Mouse (Mus musculus) liver, adult 2 months (tissue): ENCODE data around the gene Ttll11. TPM values are rescaled to one million over a fixed set of nuclear protein-coding genes. Genes with fewer than 3 reads are reported as not detected.

Experiments
- DNase-seq: peaks from one replicate; pipeline ENCODE4 v3.0.0-alpha.2; 2011; ENCODE audit warnings: low read depth, low spot score; ENCODE audit errors: extremely low read depth
- H3K27ac ChIP-seq: fragments of 200-500 bp; replicated peaks from 2 replicates; pipeline ENCODE4 v1.5.1; 2012; ENCODE audit warnings: low read depth, mild to moderate bottlenecking, control low read depth, inconsistent platforms, low read length; ENCODE audit not compliant: insufficient read depth
- H3K27me3 ChIP-seq: fragments of 200-500 bp; 2 replicates; pipeline ENCODE4 v1.6.1; 2012; ENCODE audit warnings: mild to moderate bottlenecking, moderate library complexity, low read length, inconsistent platforms; ENCODE audit not compliant: control insufficient read depth, insufficient read depth
- H3K36me3 ChIP-seq: fragments of 200-500 bp; 2 replicates; pipeline ENCODE4 v1.6.1; 2012; ENCODE audit warnings: low read length, inconsistent platforms; ENCODE audit not compliant: control insufficient read depth, insufficient read depth
- H3K4me1 ChIP-seq: fragments of 200-500 bp; 2 replicates; pipeline ENCODE4 v1.6.1; 2011; ENCODE audit warnings: low read length; ENCODE audit not compliant: control insufficient read depth, insufficient read depth
- H3K4me3 ChIP-seq: fragments of 200-500 bp; 2 replicates; pipeline ENCODE4 v1.5.1; 2011; ENCODE audit warnings: low read depth, mild to moderate bottlenecking, control low read depth, low read length, moderate library complexity; ENCODE audit not compliant: insufficient read depth
- H3K79me2 ChIP-seq: fragments of 200-500 bp; 2 replicates; pipeline ENCODE4 v1.6.1; 2012; ENCODE audit warnings: inconsistent platforms, mild to moderate bottlenecking, low read length, moderate library complexity; ENCODE audit not compliant: control insufficient read depth, insufficient read depth
- H3K9ac ChIP-seq: fragments of 200-500 bp; 2 replicates; pipeline ENCODE4 v1.6.1; 2012; ENCODE audit warnings: low read depth, mild to moderate bottlenecking, control low read depth, inconsistent platforms, low read length
- CTCF ChIP-seq: fragments of 200-500 bp; IDR thresholded peaks from 2 replicates; pipeline ENCODE4 v1.5.1; 2011; ENCODE audit warnings: low read depth, low read length, control low read depth
- POLR2A ChIP-seq: fragments of 200-500 bp; IDR thresholded peaks from 2 replicates; pipeline ENCODE4 v1.6.1; 2011; ENCODE audit warnings: low read length, control low read depth; ENCODE audit not compliant: insufficient read depth; ENCODE audit errors: extremely low read depth
- WGBS: fragments of 180-500 bp; shearing (Covaris S2); methylation state at CpG from one replicate; pipeline ENCODE4 v1.1.7; 2018; 5-methylcytosine and 5-hydroxymethylcytosine counted together
- polyA plus RNA-seq: library from polyadenylated mRNA; depleted of rRNA; stranded (reverse); fragments of >200 nt; gene quantifications from 2 replicates; pipeline ENCODE4 v1.2.3, GENCODE M21; 2012
- total RNA-seq: library from RNA; depleted of rRNA; stranded (reverse); fragments of >200 nt; gene quantifications from 2 replicates; pipeline ENCODE4 v1.2.3, GENCODE M21; 2014

The Ttll11 gene
- total and polyA plus RNA-seq, 2 experiments: 0.09 to 0.55 TPM

DNA sequence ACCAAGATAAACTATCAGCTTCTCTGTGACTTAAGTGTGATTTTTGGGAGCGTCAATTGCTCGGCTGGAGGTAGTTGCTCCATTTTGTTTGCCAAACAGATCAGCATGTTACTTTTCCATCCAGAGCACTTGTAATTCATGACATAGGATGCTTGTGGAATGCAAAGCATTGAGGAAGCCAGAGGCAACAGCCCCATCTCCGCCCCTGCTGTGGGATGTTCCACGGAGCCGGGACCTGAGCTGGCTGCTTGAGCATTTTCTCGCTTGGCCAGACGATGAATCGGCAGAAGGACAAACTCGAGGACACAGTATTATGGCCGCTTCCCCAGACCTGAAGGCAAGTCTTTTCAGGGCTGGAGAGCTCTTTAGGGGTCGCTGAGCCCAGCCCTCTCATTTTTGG lies 176.6 kb downstream of the Ttll11 start:
- WGBS: 86% methylated on average over 11 of the region's 11 CpGs
- no peak for DNase-seq
- H3K27ac ChIP-seq: no peak overlapping the region
- H3K9ac ChIP-seq: no peak overlapping the region
- TF ChIP-seq POLR2A: no peak
- TF ChIP-seq CTCF: no peak
- no peak overlapping the region for H3K4me3 ChIP-seq
- H3K4me1 ChIP-seq: no peaks in the 10 kb centered on the region
- H3K27me3 ChIP-seq: no peaks in the 10 kb centered on the region
- no peaks in the 10 kb centered on the region for H3K36me3 ChIP-seq
- H3K79me2 ChIP-seq: no peaks in the 10 kb centered on the region

DNA sequence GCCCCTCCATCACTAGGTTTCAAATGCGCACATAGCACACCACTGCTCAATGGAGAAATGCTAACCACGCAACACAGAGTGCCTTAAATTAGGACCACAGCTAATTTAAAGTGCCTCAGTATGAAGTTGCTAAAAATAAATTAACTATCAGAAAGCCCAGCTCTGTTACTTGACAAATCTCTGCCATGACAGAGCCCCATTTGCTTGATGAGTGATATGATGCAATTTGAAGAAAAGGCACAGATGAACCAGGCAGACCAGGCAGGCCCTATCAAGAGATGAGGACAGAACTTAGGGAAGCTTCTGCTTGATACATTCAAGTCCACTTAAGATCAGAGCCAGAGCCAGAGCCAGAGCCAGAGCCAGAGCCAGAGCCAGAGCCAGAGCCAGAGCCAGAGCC lies 178.0 kb downstream of the Ttll11 start:
- TF ChIP-seq CTCF: no peak
- TF ChIP-seq POLR2A: no peak
- no peak overlapping the region for H3K27ac ChIP-seq
- no peaks in the 10 kb centered on the region for H3K27me3 ChIP-seq
- no peak overlapping the region for H3K4me3 ChIP-seq
- H3K4me1 ChIP-seq: no peaks in the 10 kb centered on the region
- H3K36me3 ChIP-seq: no peaks in the 10 kb centered on the region
- no peaks in the 10 kb centered on the region for H3K79me2 ChIP-seq
- DNase-seq: no peak
- WGBS: 93% methylated on average over 2 of the region's 2 CpGs
- no peak overlapping the region for H3K9ac ChIP-seq

DNA sequence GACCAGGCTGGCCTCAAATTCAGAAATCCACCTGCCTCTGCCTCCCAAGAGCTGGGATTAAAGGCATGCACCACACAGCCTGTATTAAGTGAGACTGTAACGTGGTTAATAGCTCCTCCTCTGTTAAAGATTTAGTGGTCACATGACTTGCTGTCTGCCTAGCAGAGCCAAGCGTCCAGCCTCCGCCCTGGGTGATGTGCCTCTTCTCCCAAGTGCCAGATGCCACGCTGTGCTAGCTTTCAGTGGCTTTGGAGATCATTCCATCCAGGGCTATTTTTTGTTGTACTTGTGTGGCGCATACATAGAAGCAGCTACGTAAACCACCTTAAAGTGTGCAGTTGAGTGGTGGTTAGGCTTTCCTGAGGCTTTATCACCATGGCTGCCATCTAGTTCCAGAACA lies 180.6 kb downstream of the Ttll11 start:
- Histone ChIP-seq H3K79me2 (no peaks in the 10 kb centered on the region), H3K36me3 (no peaks in the 10 kb centered on the region), H3K4me3 (no peak overlapping the region), H3K9ac (no peak overlapping the region), H3K27ac (no peak overlapping the region), H3K27me3 (no peaks in the 10 kb centered on the region), H3K4me1 (no peaks in the 10 kb centered on the region)
- DNase-seq: no peak
- TF ChIP-seq POLR2A (no peak), CTCF (no peak)
- WGBS: 89% methylated on average over 6 of the region's 6 CpGs

DNA sequence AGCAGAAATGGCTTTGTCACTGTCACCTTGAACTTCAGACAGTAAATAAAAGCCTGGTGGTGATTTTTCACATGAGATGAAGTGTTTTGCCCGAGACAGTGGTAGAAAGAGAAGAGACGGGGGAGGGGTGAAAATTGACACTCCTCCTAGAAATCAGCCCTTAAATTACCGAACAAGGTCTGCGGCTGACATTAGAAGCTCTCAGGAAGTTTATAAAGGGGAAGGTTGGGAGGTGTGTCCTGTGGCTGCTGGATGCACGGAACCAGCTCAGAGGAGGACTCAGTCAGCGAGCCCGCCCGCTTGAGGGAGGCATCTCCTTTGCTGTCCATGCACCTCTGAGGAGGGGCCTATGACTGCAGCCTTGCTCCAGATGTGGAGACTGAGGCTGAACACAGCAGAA lies 181.7 kb downstream of the Ttll11 start:
- no peaks in the 10 kb centered on the region for H3K4me1 ChIP-seq
- H3K9ac ChIP-seq: no peak overlapping the region
- TF ChIP-seq CTCF (no peak), POLR2A (no peak)
- WGBS: 74% methylated on average over 8 of the region's 8 CpGs
- no peaks in the 10 kb centered on the region for H3K79me2 ChIP-seq
- H3K27me3 ChIP-seq: no peaks in the 10 kb centered on the region
- H3K27ac ChIP-seq: no peak overlapping the region
- no peak for DNase-seq
- no peak overlapping the region for H3K4me3 ChIP-seq
- no peaks in the 10 kb centered on the region for H3K36me3 ChIP-seq

DNA sequence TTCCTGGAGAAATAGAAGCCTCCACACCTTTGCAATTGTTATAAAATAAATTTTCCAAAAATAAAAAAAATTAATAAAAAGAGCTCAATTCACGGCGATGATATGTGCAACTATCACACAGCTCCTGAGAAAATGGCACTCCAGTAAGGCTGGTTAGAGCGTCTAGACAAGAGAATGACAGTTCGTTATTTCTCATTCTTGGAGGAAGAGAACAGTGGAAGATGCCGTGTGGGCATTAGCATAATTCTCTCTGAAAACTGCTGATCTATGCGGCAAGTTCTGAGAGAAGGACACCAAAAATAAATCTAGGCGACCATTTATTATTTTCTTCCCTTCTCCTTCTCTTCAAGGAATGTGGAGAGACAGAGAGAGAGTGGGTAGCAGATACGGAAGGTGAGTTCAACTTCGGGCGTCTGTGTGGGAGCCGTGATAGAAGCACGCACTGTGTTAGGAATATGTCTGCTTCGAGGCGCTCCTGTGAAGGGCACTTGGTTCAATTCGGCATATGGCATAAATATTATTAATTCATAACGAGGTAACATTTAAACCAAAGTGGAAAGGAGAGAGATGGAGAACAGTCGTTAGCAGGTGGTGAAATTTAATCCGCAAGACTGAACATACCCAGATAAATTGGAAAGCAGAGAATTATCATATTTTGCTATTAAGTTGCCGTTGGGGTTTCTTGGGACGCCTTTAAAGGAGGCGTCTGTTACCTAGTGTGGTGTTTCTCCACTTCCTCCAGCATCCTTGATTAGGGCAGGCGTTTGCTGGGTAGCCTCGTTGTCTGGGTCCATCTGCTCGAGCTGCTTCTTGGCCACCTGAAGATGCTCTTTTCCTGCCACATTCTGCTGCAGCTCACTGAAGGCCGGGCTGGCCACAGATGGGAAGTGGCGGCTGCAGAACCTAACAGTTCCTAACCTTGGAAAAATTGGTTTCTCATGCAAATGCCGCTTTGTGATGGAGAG lies 190.1 kb downstream of the Ttll11 start:
- no peak for TF ChIP-seq CTCF
- no peak for TF ChIP-seq POLR2A
- DNase-seq: no peak
- WGBS: 86% methylated on average over 27 of the region's 27 CpGs

DNA sequence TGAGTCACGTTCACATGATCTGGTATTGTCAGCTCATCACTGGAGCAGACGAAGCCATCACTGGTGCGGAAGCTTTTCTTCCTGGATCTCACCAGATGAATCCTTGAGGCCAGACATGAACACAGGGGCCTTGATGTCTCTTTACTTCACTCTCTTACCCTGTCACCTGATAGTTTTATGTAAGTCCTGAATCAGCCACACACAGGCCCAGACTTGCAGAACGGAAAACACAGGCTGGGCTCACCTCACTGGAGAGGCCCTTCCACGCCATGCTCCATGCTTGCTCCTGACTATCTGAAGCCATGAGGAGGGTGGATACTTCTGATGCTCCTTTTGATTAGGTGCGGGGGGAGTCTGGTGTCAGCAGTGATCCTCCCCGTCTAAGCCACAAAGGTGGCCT lies 193.8 kb downstream of the Ttll11 start:
- H3K4me3 ChIP-seq: no peak overlapping the region
- H3K4me1 ChIP-seq: no peaks in the 10 kb centered on the region
- no peaks in the 10 kb centered on the region; the same call in 1 of the 2 replicates for H3K27me3 ChIP-seq
- DNase-seq: no peak
- no peaks in the 10 kb centered on the region for H3K36me3 ChIP-seq
- 93% methylated on average over 7 of the region's 7 CpGs for WGBS
- no peak overlapping the region for H3K9ac ChIP-seq
- no peak overlapping the region for H3K27ac ChIP-seq
- H3K79me2 ChIP-seq: no peaks in the 10 kb centered on the region
- TF ChIP-seq POLR2A (no peak), CTCF (no peak)

More for the DNA sequence above, 190.1 kb downstream of the Ttll11 start:
- Histone ChIP-seq H3K9ac (no peak overlapping the region), H3K79me2 (no peaks in the 10 kb centered on the region), H3K4me1 (no peaks in the 10 kb centered on the region), H3K36me3 (no peaks in the 10 kb centered on the region), H3K27me3 (no peaks in the 10 kb centered on the region; the same call in 1 of the 2 replicates), H3K27ac (no peak overlapping the region), H3K4me3 (no peak overlapping the region)
